Mouse (Mus musculus) intestine, postnatal 0 days (tissue): ENCODE data around the gene Zbtb39. TPM values are rescaled to one million over a fixed set of nuclear protein-coding genes. Genes with fewer than 3 reads are reported as not detected.

Experiments used
- ATAC-seq: fragments of 200-750 bp; cut with Nextera tagmentation; 2 replicates; pipeline ENCODE4 v1.8.0; 2017; ENCODE audit warnings: mild to moderate bottlenecking, moderate TSS enrichment, moderate library complexity
- H3K27ac ChIP-seq: fragments of 300-500 bp; sonication (generic); 2 replicates; pipeline ENCODE4 v1.5.1; 2014; ENCODE audit warnings: mild to moderate bottlenecking, low read depth, low read length, moderate library complexity
- H3K27me3 ChIP-seq: fragments of 300-500 bp; sonication (generic); replicated peaks from 2 replicates; pipeline ENCODE4 v1.6.1; 2014; ENCODE audit warnings: low read length, mixed read lengths; ENCODE audit not compliant: control insufficient read depth, insufficient read depth
- H3K36me3 ChIP-seq: fragments of 300-500 bp; sonication (generic); 2 replicates; pipeline ENCODE4 v1.6.1; 2014; ENCODE audit warnings: mild to moderate bottlenecking, moderate library complexity; ENCODE audit not compliant: control insufficient read depth, insufficient read depth
- H3K4me1 ChIP-seq: fragments of 300-500 bp; sonication (generic); replicated peaks from 2 replicates; pipeline ENCODE4 v1.6.1; 2014; ENCODE audit warnings: antibody characterized with exemption, low read length, mixed read lengths; ENCODE audit not compliant: control insufficient read depth, insufficient read depth
- H3K4me2 ChIP-seq: fragments of 300-500 bp; sonication (generic); replicated peaks from 2 replicates; pipeline ENCODE4 v1.6.1; 2014; ENCODE audit warnings: low read depth, mild to moderate bottlenecking, moderate library complexity
- H3K4me3 ChIP-seq: fragments of 300-500 bp; sonication (generic); 2 replicates; pipeline ENCODE4 v1.5.1; 2014; ENCODE audit warnings: low read depth, low read length
- H3K9ac ChIP-seq: fragments of 300-500 bp; sonication (generic); 2 replicates; pipeline ENCODE4 v1.6.1; 2014; ENCODE audit warnings: mild to moderate bottlenecking, low read depth, low read length
- H3K9me3 ChIP-seq: fragments of 300-500 bp; sonication (generic); 2 replicates; pipeline ENCODE4 v1.6.1; 2016; ENCODE audit warnings: mixed run types; ENCODE audit not compliant: control insufficient read depth
- CTCF ChIP-seq: sonication (generic); IDR thresholded peaks from 2 replicates; pipeline ENCODE4 v1.5.1; 2016; ENCODE audit warnings: low read depth, mild to moderate bottlenecking, control low read depth, antibody characterized with exemption, moderate library complexity
- WGBS: fragments of 180-500 bp; shearing (Covaris S2); extraction: QIAGEN DNeasy Blood & Tissue Kit; methylation state at CpG from one replicate; pipeline ENCODE4 v1.1.7; 2014; 5-methylcytosine and 5-hydroxymethylcytosine counted together
- polyA plus RNA-seq: library from polyadenylated mRNA; unstranded; fragments of >200 nt; fragmentation: Nextera tagmentation; extraction: Ambion mirVana; gene quantifications from 2 replicates; pipeline ENCODE4 v1.2.1, GENCODE M21; 2015

Gene Zbtb39
- polyA plus RNA-seq, 1 experiment from 2014 or later = 1.3 TPM

- no peaks in the 10 kb centered on the region for H3K27me3 ChIP-seq
- peaks cover 5% of the 10 kb centered on the region; the same call in 1 of the 2 replicates for H3K4me1 ChIP-seq
- ATAC-seq = peak; percentile 88
- peak overlapping the region; percentile 62 for H3K4me2 ChIP-seq
- peaks cover 27% of the 10 kb centered on the region for H3K36me3 ChIP-seq
- no peak for TF ChIP-seq CTCF
- H3K9ac ChIP-seq = 0 out of 2 replicates have a peak overlapping the region, but pooled peaks have one; percentile 40
- no peaks in the 10 kb centered on the region for H3K9me3 ChIP-seq
- H3K4me3 ChIP-seq = peak overlapping the region; percentile 37
- peak overlapping the region; percentile 70; the same call in 1 of the 2 replicates for H3K27ac ChIP-seq
- WGBS = 32% methylated on average over 2 of the region's 2 CpGs
Observed at GRCm38 (mm10) chr10:127704293-127704692, 35.0 kb upstream of the Zbtb39 start.

- H3K4me1 ChIP-seq = peaks cover 5% of the 10 kb centered on the region; the same call in 1 of the 2 replicates
- peak within 1 kb of the TSS; percentile 70 for H3K27ac ChIP-seq
- peak within 1 kb of the TSS; percentile 37 for H3K4me3 ChIP-seq
- H3K9ac ChIP-seq = 0 out of 2 replicates have a peak within 1 kb of the TSS, but pooled peaks have one; percentile 40
- H3K27me3 ChIP-seq = no peaks in the 10 kb centered on the region
- no peak for ATAC-seq
- peaks cover 24% of the 10 kb centered on the region for H3K36me3 ChIP-seq
- TF ChIP-seq CTCF = peak; percentile 63
- H3K9me3 ChIP-seq = no peaks in the 10 kb centered on the region
- 60% methylated on average over 2 of the region's 2 CpGs for WGBS
- peak within 1 kb of the TSS; percentile 62 for H3K4me2 ChIP-seq
Observed at GRCm38 (mm10) chr10:127704766-127705220, 34.5 kb upstream of the Zbtb39 start, which contains the start of gene Myo1a. TSS of gene Myo1a (plus strand) at chr10:127705170.

- Histone ChIP-seq H3K27ac (no peak overlapping the region), H3K9ac (no peak overlapping the region), H3K9me3 (no peaks in the 10 kb centered on the region), H3K4me2 (no peak overlapping the region), H3K36me3 (peaks cover 33% of the 10 kb centered on the region), H3K4me3 (no peak overlapping the region), H3K4me1 (peaks cover 5% of the 10 kb centered on the region; the same call in 1 of the 2 replicates), H3K27me3 (no peaks in the 10 kb centered on the region)
- no peak for ATAC-seq
- WGBS = 88% methylated on average over 4 of the region's 4 CpGs
- TF ChIP-seq CTCF = no peak
Observed at GRCm38 (mm10) chr10:127705783-127706182, 33.6 kb upstream of the Zbtb39 start.

GRCm38 (mm10) chr10:127707721-127708120 is 31.6 kb upstream of the Zbtb39 start:
- Histone ChIP-seq H3K36me3 (peaks cover 50% of the 10 kb centered on the region), H3K4me3 (no peak overlapping the region), H3K27me3 (no peaks in the 10 kb centered on the region), H3K27ac (no peak overlapping the region), H3K4me2 (no peak overlapping the region), H3K9me3 (no peaks in the 10 kb centered on the region), H3K4me1 (peaks cover 5% of the 10 kb centered on the region; the same call in 1 of the 2 replicates), H3K9ac (no peak overlapping the region)
- TF ChIP-seq CTCF = no peak
- ATAC-seq = no peak
- WGBS = 63% methylated on average over 7 of the region's 7 CpGs

GRCm38 (mm10) chr10:127708850-127709370 is 30.4 kb upstream of the Zbtb39 start:
- peaks cover 2% of the 10 kb centered on the region; the same call in 1 of the 2 replicates for H3K4me1 ChIP-seq
- no peak for ATAC-seq
- no peaks in the 10 kb centered on the region for H3K9me3 ChIP-seq
- no peak overlapping the region for H3K27ac ChIP-seq
- 86% methylated on average over 3 of the region's 3 CpGs for WGBS
- no peak for TF ChIP-seq CTCF
- H3K27me3 ChIP-seq = no peaks in the 10 kb centered on the region
- H3K36me3 ChIP-seq = peaks cover 55% of the 10 kb centered on the region
- no peak overlapping the region for H3K4me3 ChIP-seq
- H3K9ac ChIP-seq = no peak overlapping the region
- no peak overlapping the region for H3K4me2 ChIP-seq

- Histone ChIP-seq H3K9ac (no peak overlapping the region), H3K27me3 (no peaks in the 10 kb centered on the region), H3K4me1 (no peaks in the 10 kb centered on the region; the same call in 1 of the 2 replicates), H3K27ac (no peak overlapping the region), H3K4me2 (no peak overlapping the region), H3K9me3 (no peaks in the 10 kb centered on the region), H3K4me3 (no peak overlapping the region), H3K36me3 (peaks cover 60% of the 10 kb centered on the region)
- no peak for TF ChIP-seq CTCF
- ATAC-seq = no peak
- 84% methylated on average over 13 of the region's 13 CpGs for WGBS
Observed at GRCm38 (mm10) chr10:127710331-127710730, 29.0 kb upstream of the Zbtb39 start.
